Mouse (Mus musculus): Measurements from ENCODE around the gene Shank2.

Shank2 gene

DNA sequence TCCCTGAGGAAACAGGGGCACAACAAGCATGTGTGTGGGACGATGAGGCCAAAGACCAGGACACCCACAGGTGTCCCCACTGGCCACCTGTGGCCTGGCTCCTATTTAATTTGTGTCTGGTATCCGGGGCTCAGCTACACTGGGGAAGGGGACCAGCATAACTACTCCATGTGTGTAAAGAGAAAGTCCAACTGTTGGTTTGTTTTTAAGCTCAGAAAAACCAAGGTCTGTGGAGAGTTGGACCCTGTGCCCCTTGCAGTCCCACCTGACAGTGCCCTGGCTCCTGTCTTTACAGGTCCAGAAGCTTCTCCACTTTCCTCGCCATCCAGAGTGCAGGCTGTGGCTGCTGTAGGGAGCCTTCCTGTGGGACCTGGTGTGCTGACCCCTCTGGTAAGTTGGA lies at the start of gene Shank2:
Gene Shank2 (plus strand): TSS at position 301 of the 400 bp plus-strand sequence.
- no peak for DNase-seq

DNA sequence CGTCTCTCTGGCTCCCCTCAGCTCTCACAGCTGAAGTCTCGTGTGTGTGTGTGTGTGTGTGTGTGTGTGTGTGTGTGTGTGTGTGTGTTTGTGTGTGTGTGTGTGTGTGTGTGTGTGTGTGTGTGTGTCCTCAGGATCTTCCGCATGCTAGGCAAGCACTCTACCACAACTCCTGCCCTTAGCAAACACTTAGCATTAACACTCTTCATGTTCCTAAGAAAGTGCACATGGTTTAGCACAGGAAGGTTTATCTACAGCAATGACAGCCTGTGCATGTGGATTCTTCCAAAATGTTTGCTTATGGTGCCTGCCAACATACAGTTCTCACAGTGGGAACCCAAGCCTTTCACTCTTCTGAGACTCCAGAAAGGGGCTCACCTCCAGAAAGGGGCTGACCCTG lies 49.6 kb upstream of the Shank2 start:
- DNase-seq = no peak

- no peak for DNase-seq
Observed at GRCm38 (mm10) chr7:143956575-143957295, 45.0 kb upstream of the Shank2 start.

DNA sequence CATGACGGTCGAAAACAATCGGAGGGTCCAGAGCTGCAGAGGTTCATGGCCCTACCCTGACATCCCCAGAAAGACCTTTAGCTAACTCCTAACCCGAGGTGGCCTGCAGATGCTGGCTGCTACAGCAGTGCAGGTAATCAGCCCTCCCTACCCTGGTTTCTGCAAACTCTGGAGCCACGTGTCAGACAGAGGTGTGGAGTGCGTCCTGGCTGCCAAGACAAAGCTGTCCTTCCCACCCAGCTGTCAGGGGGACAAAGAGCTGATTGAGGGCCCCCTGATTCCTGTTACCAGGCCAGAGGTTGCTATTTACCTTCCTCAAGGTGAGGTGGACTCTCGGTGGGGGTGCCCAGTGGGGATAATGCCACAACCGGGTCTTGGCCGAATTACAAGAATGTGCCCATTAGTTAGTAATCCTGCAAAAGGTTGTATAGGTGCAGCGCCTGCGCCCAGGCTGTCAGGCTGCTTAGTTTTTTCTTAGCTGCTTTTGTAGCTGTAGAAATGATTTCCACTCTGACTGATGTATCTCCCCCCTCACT lies 43.6 kb upstream of the Shank2 start:
- DNase-seq = no peak

GRCm38 (mm10) chr7:143963813-143964212 lies 37.9 kb upstream of the Shank2 start:
- DNase-seq = no peak

DNA sequence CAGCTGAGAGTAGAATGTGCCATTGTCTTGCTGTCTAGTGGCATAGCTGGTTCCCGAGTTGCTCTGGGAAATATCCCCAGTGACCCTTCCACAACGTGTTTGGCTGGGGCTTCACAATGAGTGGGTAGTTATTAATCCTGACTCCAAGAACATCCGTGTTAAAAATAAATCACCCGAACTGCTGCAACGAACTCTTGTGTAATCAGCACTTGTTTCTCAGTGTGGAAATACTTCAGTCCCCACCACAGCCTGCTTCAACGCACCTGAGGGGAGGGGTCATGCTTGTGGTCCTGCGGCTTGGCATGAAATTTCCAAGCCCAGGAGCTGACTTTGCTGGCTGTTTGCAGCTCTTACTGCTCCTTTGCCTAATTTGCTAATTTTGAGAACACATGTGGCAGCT lies 35.1 kb upstream of the Shank2 start:
- no peak for DNase-seq

DNA sequence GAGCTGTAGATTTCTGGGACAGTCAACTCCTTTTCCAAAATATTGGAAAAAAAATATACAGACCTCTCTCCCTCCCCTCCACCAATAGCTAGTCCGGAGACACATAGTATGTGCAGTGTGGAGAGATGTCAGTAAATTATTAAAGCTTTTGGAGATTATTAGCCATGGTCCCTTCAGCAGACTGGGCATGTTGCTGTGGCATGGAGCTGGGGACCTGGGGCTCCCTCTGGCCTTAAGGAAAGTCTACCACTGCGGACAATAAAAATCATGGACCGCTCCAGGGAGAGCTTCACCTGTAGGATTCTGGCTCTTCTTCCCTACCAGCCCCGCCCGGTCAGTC lies 24.3 kb upstream of the Shank2 start:
- no peak for DNase-seq

GRCm38 (mm10) chr7:143977831-143978682 lies 23.7 kb upstream of the Shank2 start:
- DNase-seq = no peak

DNA sequence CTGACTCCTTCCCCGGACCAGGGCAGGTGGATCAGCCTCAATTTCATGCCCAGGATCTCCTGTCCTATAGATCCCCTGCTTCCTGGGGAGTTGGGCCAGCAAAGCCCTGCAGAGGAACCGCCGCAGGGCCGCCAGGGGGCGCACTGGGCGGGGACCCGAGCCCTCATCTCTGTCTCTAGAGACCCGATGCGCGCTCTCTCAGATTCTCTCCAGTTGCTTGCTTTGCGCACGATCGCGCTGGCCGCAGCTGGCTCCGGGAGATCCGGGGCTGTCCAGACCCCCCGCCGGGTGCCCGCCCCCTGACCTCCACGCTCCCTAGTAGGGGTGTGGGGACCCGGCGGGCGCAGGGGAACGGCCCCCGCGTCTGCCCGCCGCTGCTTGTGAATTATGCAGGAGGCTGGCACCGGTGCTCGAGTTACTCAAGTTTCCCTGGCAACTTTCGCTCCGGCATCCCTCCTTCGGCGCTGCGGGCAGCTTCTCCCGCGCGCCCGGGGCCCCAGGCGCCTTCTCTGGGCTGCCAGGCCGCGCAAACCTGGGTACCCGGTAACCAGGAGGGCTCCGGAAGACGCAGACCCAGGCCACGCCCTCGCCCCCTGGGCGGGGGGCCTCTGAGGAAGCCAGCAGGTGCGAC lies 22.9 kb upstream of the Shank2 start:
- DNase-seq = peak; percentile 58

GRCm38 (mm10) chr7:143979986-143980385 lies 21.7 kb upstream of the Shank2 start:
- no peak for DNase-seq

DNA sequence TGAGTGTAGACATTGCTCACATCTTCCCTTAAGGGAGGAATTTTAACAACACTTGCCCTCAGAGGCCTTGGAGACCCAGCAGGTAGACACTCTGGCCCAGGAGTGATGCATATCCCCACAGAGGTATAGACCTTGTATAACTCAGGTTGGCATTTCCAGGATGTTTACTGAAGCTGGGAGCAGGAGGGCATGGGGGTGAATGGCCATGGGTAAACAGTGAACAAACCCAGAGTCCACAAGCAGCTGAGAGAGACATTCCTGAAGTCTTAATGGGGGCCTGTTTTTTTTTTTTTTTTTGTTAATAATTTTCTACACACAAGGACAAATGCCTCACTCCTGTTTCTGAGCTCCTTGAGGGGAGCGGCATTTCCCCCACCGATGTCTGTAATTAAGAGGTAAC lies 15.4 kb upstream of the Shank2 start:
- DNase-seq = no peak

DNA sequence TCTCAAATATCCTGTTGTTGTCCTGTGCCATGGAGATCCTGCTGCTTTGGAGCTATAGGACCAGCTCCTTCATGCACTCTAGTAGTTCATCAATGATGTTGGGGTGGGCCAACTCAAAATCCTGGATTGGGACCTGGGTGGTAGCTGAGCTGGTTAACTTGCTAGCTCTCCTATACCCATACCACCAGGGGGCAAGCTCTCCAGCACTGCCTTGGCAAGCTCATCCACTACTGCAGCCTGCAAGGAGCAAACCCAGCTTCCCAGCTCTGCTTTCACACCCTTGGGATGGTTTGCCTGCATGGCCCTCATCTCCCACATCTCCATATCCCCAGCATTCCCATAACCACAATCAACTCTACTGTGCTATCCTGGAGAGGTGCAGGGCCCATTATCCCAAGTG lies 10.6 kb upstream of the Shank2 start:
- no peak for DNase-seq

GRCm38 (mm10) chr7:143999073-143999472 lies 2.7 kb upstream of the Shank2 start:
- DNase-seq = no peak

DNA sequence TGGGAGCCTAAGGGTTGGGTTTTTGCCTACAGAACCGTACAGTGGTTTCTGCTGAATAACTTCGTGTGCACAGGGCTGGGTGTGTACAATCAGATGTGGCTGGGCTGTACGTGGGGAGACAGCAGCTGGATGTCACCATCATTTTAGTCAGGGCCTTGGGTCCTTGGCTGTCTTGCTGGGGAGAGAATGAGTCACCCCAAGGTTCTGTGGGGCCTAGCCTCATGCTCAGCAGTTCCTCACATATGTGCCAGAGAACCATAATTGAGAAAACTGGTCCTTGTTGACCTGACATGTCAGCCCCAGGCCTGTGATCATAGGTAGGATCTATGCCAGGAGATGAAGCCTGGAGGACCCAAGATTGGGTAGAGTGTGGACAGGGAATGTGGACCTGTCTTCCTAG lies 1.7 kb downstream of the Shank2 start:
- DNase-seq = no peak

DNA sequence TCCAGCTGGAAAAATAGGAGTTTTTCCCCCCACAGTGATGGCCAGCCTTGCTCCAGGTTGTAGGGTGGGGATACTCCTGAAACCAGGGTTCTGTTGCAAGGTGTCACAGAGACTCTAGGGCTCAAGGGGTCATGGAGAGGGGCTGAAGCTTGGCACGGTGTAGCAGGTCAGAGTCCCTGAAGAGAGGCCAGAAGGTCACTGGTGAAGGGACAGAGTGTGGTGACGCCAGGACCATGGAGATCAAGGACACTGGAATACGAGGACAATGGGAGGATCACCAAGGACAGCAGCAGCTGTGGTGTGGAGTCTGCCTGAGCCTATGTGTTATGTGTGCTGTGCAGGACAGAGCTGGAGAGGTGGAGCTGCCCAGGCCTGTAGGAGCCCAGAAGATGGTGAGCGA lies 6.4 kb downstream of the Shank2 start:
- DNase-seq = no peak

GRCm38 (mm10) chr7:144008985-144009384 lies 7.3 kb downstream of the Shank2 start:
- DNase-seq = no peak

GRCm38 (mm10) chr7:144014485-144014884 lies 12.8 kb downstream of the Shank2 start:
- DNase-seq = no peak

- no peak for DNase-seq
Observed at GRCm38 (mm10) chr7:144021801-144022200, 20.1 kb downstream of the Shank2 start.

DNA sequence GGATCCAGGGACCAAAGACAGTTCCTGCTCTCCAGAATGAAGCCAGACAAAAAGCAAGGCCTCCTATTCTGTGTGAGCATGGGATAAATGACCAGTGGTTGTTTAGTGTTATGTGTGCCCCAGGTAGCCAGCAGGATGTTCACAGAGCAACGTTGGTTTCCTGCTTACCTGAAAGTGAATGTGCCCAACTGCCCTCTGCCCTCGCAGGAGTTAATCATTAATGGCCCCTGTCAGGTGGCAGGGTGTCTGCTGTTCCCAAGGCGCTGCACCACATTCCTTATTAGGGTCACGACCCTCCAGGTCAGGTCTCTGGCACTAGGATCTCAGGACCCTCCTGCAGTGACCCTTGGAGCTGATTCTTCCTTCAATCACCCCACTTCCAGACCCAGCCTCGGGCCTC lies 21.0 kb downstream of the Shank2 start:
- no peak for DNase-seq

DNA sequence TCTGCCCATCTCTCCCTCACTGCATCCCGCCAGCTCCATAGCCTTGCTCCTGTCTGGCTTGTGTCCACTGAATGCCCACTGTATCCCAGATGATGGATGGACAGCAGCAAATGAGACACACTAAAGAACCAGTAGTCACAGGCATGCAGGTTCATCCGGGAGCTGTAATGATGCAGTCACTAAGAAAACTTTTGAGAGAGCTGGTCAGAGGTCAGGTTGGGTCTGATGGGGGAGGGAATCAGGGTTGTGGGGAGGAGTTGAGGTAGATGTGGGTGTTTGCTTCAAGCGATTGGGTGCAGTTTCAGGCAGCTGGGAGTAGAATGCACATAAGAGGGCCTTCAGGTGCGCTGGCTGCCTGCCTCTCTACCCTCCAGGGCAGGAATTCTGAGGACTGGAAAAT lies 21.8 kb downstream of the Shank2 start:
- no peak for DNase-seq

DNA sequence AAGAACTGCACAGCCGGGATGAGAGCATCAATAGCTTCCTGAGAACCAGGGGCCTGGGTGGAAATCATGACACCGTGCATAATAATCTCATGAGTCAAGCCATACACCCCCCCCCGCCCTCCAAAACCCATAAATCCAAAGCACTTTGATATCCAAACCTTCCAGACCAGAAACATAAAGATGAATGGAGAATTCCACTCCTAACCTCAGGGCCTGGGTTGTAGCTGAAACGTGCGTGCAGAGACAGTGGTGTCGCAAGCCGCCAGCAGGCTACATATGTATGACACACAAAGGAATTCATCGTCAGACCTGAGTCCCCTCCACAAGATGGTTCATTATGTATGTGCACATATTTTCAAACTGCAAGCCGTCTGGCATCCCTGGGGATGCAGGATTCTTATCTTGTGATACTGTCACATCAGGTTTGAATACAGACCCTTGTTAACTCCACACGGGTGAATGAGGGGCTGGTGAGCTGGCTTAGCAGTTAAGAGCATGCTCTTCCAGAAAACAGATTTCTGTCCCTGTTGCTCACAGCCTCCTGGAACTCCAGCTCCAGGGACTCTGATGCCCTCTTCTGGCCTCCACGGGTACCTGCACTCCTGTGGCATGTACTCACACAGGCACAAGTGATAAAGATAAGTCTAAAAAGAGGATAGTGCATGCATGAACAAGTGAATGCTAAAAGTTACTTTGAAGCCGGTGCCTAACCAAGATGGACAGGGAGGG lies 24.5 kb downstream of the Shank2 start:
- DNase-seq = no peak

GRCm38 (mm10) chr7:144029246-144029645 lies 27.5 kb downstream of the Shank2 start:
- no peak for DNase-seq

GRCm38 (mm10) chr7:144030796-144031195 lies 29.1 kb downstream of the Shank2 start:
- no peak for DNase-seq

Data from right cerebral cortex, postnatal 25 days (tissue).